Mouse (Mus musculus): ENCODE measurements around the gene Olfr874. TPM values are rescaled to one million over a fixed set of nuclear protein-coding genes. Genes with fewer than 3 reads are reported as not detected.
"Not testable (repeated sequence)": the region's sequence is repeated elsewhere in the genome, so short reads cannot be mapped to it uniquely, and the experiment has no call there.

Gene Olfr874
- polyA plus RNA-seq, 1 experiment from 2014 or later, result not detected

- Histone ChIP-seq H3K4me2 (replicated peaks; ENCODE audit: low read depth) (no peak overlapping the region), H3K36me3 (ENCODE audit: control insufficient read depth, insufficient read depth) (no peaks in the 10 kb centered on the region), H3K4me3 (ENCODE audit: low read depth, low read length) (no peak overlapping the region), H3K27ac (ENCODE audit: low read depth, low read length) (no peak overlapping the region), H3K27me3 (replicated peaks; ENCODE audit: control insufficient read depth, insufficient read depth, low read length) (no peaks in the 10 kb centered on the region), H3K9me3 (ENCODE audit: control insufficient read depth) (no peaks in the 10 kb centered on the region), H3K9ac (ENCODE audit: low read depth, low read length) (no peak overlapping the region), H3K4me1 (replicated peaks; ENCODE audit: control insufficient read depth, insufficient read depth, low read length) (no peaks in the 10 kb centered on the region)
- 77% methylated on average over 2 of the region's 2 CpGs for WGBS
- no peak for TF ChIP-seq CTCF (IDR thresholded peaks at IDR 0.05; ENCODE audit: low read depth)
- ATAC-seq, result no peak
These were observed 16.8 kb downstream of the Olfr874 start for GRCm38 (mm10) chr9:37761728-37762127.

GRCm38 (mm10) chr9:37762541-37762940 is 17.6 kb downstream of the Olfr874 start:
- ATAC-seq, result no peak
- no peak overlapping the region for H3K4me2 ChIP-seq (replicated peaks; ENCODE audit: low read depth)
- H3K27me3 ChIP-seq (replicated peaks; ENCODE audit: control insufficient read depth, insufficient read depth, low read length), result no peaks in the 10 kb centered on the region
- TF ChIP-seq CTCF (IDR thresholded peaks at IDR 0.05; ENCODE audit: low read depth), result peak; percentile 40
- no peaks in the 10 kb centered on the region for H3K36me3 ChIP-seq (ENCODE audit: control insufficient read depth, insufficient read depth)
- H3K4me1 ChIP-seq (replicated peaks; ENCODE audit: control insufficient read depth, insufficient read depth, low read length), result no peaks in the 10 kb centered on the region
- H3K4me3 ChIP-seq (ENCODE audit: low read depth, low read length), result no peak overlapping the region
- H3K9me3 ChIP-seq (ENCODE audit: control insufficient read depth), result no peaks in the 10 kb centered on the region
- no peak overlapping the region for H3K9ac ChIP-seq (ENCODE audit: low read depth, low read length)
- no peak overlapping the region for H3K27ac ChIP-seq (ENCODE audit: low read depth, low read length)
- 46% methylated on average over 2 of the region's 2 CpGs for WGBS

GRCm38 (mm10) chr9:37770661-37771060 is 25.8 kb downstream of the Olfr874 start:
- Histone ChIP-seq H3K36me3 (ENCODE audit: control insufficient read depth, insufficient read depth) (no peaks in the 10 kb centered on the region), H3K27me3 (replicated peaks; ENCODE audit: control insufficient read depth, insufficient read depth, low read length) (no peaks in the 10 kb centered on the region), H3K4me2 (replicated peaks; ENCODE audit: low read depth) (no peak overlapping the region), H3K27ac (ENCODE audit: low read depth, low read length) (no peak overlapping the region), H3K4me1 (replicated peaks; ENCODE audit: control insufficient read depth, insufficient read depth, low read length) (no peaks in the 10 kb centered on the region), H3K4me3 (ENCODE audit: low read depth, low read length) (no peak overlapping the region), H3K9ac (ENCODE audit: low read depth, low read length) (no peak overlapping the region), H3K9me3 (ENCODE audit: control insufficient read depth) (no peaks in the 10 kb centered on the region)
- no peak for ATAC-seq
- WGBS, result 73% methylated on average over 2 of the region's 2 CpGs
- no peak for TF ChIP-seq CTCF (IDR thresholded peaks at IDR 0.05; ENCODE audit: low read depth)

- 13% methylated on average over 2 of the region's 2 CpGs for WGBS
- H3K27me3 ChIP-seq (replicated peaks; ENCODE audit: control insufficient read depth, insufficient read depth, low read length), result no peaks in the 10 kb centered on the region
- no peak within 1 kb of the TSS for H3K27ac ChIP-seq (ENCODE audit: low read depth, low read length)
- H3K4me1 ChIP-seq (replicated peaks; ENCODE audit: control insufficient read depth, insufficient read depth, low read length), result no peaks in the 10 kb centered on the region
- no peak within 1 kb of the TSS for H3K4me3 ChIP-seq (ENCODE audit: low read depth, low read length)
- H3K36me3 ChIP-seq (ENCODE audit: control insufficient read depth, insufficient read depth), result no peaks in the 10 kb centered on the region
- no peak within 1 kb of the TSS for H3K4me2 ChIP-seq (replicated peaks; ENCODE audit: low read depth)
- ATAC-seq, result no peak
- no peak for TF ChIP-seq CTCF (IDR thresholded peaks at IDR 0.05; ENCODE audit: low read depth)
- no peaks in the 10 kb centered on the region for H3K9me3 ChIP-seq (ENCODE audit: control insufficient read depth)
- H3K9ac ChIP-seq (ENCODE audit: low read depth, low read length), result no peak within 1 kb of the TSS
These were observed 26.9 kb downstream of the Olfr874 start, which contains the start of gene Olfr875 for GRCm38 (mm10) chr9:37771759-37772158. Gene Olfr875, plus strand, starts transcription at chr9:37771857.

GRCm38 (mm10) chr9:37782766-37783260 is 37.9 kb downstream of the Olfr874 start:
- no peak for TF ChIP-seq CTCF (IDR thresholded peaks at IDR 0.05; ENCODE audit: low read depth)
- WGBS, result 9% methylated on average over 7 of the region's 7 CpGs
- no peaks in the 10 kb centered on the region for H3K27me3 ChIP-seq (replicated peaks; ENCODE audit: control insufficient read depth, insufficient read depth, low read length)
- no peaks in the 10 kb centered on the region for H3K9me3 ChIP-seq (ENCODE audit: control insufficient read depth)
- ATAC-seq, result no peak
- H3K9ac ChIP-seq (ENCODE audit: low read depth, low read length), result no peak overlapping the region
- H3K27ac ChIP-seq (ENCODE audit: low read depth, low read length), result no peak overlapping the region
- H3K36me3 ChIP-seq (ENCODE audit: control insufficient read depth, insufficient read depth), result no peaks in the 10 kb centered on the region
- H3K4me1 ChIP-seq (replicated peaks; ENCODE audit: control insufficient read depth, insufficient read depth, low read length), result no peaks in the 10 kb centered on the region
- peak overlapping the region; percentile 21; the same call in 1 of the 2 replicates for H3K4me2 ChIP-seq (replicated peaks; ENCODE audit: low read depth)
- no peak overlapping the region for H3K4me3 ChIP-seq (ENCODE audit: low read depth, low read length)

GRCm38 (mm10) chr9:37783394-37784387 is 38.8 kb downstream of the Olfr874 start:
- ATAC-seq; H3K4me2 ChIP-seq (replicated peaks; ENCODE audit: low read depth); H3K9ac ChIP-seq (ENCODE audit: low read depth, low read length); H3K36me3 ChIP-seq (ENCODE audit: control insufficient read depth, insufficient read depth); H3K27me3 ChIP-seq (replicated peaks; ENCODE audit: control insufficient read depth, insufficient read depth, low read length); H3K4me1 ChIP-seq (replicated peaks; ENCODE audit: control insufficient read depth, insufficient read depth, low read length); H3K27ac ChIP-seq (ENCODE audit: low read depth, low read length); H3K9me3 ChIP-seq (ENCODE audit: control insufficient read depth); H3K4me3 ChIP-seq (ENCODE audit: low read depth, low read length): not testable (repeated sequence)
- WGBS, result 79% methylated on average over 9 of the region's 15 CpGs
